Mouse (Mus musculus): ENCODE measurements at regions not wholly inside any gene's neighbourhood (a gene's known extent, or its start where the extent isn't known, plus 50 kb on each side); places are given as distances from the start of the nearest gene placed in this dataset.

- TF ChIP-seq GATA1 (IDR thresholded peaks at IDR 0.05; ENCODE audit: borderline replicate concordance, low read length) (no peak), FLI1 (IDR thresholded peaks at IDR 0.05; ENCODE audit: low read length) (no peak)
Observed at GRCm38 (mm10) chr11:63573271-63573670, 348.8 kb downstream of the Hs3st3b1 start.
